Mouse (Mus musculus) cerebellum, adult 9-10 months (tissue): ENCODE results near the gene Cstad.

Experiments used
- DNase-seq: peaks from one replicate; pipeline ENCODE4 v3.0.0; 2022

The Cstad gene

DNA sequence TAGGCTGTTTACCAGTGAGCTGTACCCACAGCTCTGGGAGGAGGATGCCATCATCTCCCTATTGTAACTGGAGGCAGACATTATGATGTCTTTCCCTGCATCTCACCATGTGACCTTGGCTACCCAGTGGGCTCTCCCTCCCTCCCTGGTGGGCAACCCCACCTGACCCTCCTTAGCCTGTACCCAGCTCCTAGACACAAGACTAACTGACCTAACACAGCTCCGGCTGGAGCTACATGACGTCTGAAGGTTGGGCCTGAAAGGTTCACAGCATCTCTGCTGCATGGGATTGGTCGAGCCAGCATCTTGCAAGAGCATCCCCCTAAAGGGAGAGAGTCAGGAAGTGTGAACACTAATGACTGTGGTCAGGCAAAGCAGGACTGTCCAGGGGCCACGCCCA lies 35.0 kb downstream of the Cstad start:
- DNase-seq: no peak

DNA sequence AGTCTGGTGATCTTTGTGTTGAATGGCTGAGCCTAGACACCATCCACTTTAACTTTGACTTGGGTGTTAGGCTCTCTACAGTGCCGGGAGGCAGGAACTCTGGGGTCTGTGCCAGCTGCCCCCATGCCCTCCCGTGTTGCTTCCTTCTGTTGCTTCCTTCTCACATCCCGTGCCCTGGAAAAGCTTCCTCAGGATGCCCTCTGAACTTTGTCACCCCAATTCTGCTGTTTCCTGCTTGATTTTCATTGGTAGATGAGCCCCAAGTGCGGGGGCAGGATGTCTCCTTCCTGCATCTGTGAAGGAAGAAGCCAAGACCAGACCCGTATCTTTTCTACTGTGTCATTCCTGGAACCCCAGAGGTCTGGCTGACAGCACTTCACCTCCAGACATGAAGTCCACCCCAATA lies 41.4 kb downstream of the Cstad start:
- no peak for DNase-seq

DNA sequence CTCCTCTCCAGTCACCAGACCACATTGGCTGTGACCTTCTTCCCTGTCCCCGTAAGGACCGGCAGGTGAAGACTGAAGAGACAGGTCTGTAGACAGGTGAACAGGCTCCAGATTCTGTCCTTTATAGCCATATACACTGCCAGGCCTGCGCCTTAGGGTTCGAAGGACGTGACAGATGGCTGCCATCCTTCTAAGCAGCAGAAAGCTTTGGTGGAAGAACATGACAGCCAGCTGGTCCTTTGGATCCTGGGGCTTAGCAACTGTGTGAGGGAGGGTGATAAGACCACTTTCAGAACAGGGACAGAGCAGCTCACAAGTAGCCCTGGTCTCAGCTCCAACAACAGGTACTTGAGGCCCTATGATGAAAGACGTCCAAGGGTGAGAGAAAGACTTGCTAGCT lies 43.2 kb downstream of the Cstad start:
- DNase-seq: no peak

DNA sequence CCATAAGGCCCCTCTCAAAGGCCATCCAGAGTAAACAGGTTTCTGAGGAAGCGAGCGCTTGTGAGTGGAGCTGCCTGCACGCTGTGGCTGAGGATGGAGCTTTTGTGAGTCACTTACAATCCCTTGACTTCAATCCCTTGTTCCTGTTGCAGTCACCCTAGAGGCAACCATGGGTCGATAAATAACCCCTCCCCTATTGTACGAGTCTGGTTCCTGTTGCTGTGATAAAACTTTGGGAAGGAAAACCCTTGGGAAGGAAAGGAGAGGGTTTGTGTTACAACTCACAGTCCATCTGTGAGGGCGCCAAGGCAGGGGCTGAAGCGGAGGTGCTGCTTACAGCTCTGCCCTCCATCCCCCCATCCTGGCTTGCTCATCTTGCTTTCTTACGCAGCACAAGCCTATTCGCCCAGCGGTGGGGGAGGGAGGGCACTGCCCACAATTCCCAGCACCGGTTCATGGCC lies 45.2 kb downstream of the Cstad start:
- DNase-seq: no peak

DNA sequence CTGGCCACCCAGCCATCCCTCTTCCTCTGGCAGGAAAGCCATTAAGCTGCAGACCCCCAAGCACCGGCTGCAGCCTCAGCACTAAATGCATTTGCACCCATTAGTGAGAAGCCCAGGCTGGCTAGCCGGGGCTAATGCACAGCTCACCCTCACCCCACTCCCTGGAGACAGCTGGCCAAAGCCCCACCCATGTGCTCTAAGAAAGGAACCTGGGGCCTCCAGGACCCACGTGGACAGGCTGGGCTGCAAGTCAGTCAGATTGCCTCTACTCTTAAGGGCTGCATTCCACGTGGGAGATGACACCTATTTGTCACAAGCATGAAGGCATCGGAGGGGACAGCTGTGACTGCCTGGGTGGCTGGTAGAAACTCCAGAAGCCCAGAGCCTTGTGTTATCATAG lies 48.0 kb downstream of the Cstad start:
- DNase-seq: no peak

DNA sequence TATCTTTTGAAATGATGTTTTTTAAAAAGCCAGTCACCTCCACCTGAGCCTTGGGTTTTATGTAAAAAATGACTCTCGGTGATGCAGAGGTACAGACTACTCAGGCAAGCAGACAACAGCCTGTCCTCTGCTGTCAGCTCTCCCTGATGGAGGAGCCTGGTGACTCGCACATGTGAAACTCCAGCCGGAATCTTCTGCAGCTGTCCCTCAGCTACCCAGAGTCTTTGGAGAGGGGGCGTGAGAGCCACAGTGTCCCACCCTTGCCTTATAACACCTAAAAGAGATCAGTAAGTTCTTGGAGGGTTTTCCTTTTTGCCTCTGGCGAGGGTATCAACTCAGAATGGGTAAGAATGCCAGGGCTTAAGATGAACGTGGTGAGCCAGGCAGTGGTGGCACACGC lies 48.6 kb downstream of the Cstad start:
- no peak for DNase-seq

DNA sequence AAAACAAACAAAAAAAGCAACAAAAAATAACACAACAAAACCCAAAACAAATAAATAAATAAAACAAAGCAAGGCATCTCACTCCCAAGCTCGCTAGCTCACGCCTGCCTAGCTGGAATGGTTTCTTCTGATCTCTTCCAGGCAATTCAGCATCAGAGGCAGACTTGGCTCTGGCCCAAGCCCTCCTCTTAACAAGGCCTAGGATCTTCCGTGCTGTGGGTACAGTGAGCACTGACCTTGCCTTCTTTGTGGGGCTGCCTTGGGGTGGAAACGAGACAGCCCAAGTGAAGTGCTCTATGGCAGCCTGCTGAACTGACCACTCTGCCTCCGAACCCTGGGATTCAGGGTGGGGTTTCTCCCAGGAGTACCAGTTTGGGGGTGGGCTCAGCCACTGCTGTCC lies 52.0 kb downstream of the Cstad start:
- no peak for DNase-seq

DNA sequence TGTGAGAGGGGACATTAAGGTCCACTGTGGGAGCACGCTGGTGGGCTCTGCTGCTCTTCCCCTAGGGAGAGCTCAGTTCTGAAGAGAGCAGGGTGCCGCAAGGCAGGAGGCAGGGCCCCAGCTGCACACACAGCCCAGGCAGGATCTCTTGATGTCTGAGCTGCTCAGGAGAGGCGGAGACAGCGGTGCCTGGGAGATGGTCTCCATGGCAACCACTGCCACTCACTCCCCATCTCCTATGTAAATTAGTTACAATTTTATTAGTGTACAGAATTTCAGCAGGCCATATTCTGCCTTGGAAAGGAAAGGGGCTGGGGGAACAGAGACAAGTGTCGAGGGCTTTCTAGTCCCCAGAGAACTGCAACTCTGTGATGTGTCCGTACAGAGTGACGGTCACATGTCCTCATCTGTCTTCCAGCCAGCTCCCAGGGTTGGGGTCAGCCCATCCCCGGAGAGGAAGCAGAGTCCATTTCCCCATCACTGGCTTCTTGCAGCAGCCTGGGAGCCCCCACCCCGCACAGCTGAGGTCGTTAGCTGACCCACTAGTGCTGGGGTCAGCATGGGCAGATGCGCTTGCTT lies 52.6 kb downstream of the Cstad start:
- DNase-seq: no peak

DNA sequence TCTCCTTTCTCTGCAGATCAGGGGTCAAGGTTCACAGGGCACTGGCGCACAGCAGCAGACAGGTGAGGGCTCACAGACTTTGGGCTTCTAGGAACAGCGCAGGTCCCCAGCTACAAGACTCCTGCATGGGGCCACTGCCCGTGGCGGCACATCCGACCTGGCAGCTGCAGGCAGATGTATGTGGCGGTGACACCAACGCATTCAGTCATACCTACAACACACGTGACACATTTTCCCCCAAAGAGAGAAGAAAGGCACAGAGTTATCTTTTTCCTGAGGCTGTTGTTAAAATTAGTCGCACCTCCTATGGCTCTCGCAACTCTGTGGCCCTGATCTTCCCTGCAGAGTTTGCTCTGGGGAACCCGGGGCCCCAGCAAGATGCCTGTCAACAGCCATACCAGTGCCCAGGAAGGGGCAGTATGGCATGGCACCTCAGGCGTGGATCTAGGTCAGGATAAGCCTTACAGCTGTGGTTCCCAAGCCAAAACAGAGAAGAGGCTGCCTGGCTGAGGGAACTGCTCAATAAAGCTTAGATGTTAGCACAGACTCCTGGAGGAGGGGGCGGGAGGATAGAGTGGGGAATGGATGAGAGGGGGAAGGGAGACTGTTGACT lies 53.1 kb downstream of the Cstad start:
- DNase-seq: no peak

DNA sequence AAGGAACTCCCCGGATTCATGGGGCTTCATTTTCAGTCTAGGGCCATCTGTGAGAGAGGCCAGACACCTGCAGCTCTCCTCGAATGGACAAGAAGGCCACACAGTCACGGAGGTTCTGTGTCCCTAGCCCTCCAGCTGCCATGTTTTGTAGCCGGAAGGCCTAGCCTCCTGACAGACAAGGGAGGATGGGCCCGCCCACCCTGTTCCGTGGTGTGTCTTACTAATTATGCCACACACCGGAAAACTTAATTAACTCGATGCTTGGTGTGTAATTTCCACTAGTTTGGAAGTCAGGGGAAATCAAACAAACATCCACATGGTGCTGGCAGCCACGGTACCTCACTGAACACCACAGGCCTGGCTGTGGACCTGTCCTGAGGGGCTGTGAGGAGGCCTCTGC lies 55.4 kb downstream of the Cstad start:
- no peak for DNase-seq

DNA sequence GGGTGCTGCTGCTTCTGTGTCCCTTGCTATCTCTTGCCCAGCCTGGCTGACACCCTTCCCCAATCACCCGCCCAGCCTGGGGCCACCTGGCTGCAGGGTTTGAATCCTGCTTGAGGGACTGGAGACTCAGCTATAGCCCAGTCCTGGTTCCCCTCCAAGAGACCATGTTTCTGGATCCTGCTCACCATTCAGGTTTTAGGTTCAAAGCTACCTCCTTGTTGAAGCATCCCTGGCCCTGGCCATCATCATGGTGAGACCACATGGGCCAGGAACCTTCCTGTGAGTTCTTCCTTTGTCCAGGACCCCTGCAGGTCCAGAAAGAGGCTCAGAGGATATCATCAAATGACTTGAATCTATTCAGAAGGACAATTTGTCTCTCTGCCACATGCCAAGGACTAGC lies 57.0 kb downstream of the Cstad start:
- DNase-seq: peak; percentile 11

DNA sequence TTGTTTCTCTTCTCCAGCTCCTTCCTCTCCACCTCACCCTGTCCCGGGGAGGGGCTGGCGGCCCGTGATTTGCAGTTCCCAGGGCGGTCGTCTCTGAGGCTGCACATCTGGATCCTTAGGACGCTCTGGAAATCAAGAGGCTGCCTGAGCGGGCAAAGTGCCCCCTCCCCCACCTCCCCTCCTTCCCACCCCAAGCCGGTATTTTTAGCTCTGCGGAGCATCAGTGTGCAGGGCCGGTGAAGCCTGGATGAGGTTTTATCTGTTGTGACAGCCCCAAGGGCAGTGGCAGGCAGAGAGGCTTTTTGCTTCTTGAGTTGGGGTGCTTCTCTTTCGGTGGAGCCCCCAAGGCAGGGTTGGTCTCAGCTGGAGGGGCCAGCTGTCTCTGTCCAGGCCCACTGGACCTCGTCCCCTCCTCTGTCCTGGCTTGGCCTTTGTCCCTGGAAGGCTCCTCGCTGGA lies 57.8 kb downstream of the Cstad start:
- DNase-seq: no peak

DNA sequence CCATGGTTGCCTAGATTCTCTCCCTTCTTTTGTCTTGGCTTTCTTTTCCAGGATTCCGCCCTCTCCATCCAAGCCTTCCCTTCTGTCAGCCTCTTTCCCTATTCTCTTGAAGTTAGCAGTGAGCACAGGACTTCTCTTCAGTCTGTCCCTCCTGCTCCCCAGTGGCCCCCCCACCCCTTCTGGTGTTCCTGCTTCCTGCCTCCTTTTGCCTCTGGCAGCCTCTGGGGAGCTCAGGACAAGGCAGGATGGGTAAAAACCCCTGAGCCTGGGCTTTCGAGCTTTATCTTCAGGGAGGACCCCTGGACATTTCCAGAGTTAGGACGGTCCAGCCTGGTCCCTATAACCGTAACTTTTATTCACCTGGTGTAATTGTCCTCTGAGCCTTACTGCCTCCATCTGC lies 58.2 kb downstream of the Cstad start:
- peak; percentile 10 for DNase-seq

DNA sequence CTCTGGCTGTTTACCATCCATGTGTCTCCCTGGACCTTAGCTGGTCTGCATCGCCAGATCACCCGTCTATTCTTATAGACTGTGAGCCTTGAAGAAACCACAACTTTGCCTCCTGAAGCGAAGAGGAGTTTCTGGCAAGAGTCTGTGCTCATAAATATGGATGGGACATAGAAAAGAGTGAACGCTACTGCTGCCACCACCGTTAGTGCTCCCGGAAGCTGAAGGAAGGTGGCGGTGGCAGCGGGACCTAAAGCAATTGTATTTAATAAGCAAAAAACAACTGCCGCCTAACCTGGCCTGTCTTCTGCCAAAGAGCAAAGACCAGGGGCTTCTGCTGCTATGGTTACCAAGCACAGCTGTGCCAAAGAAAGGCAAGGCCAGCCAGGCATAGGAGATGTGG lies 59.3 kb downstream of the Cstad start:
- no peak for DNase-seq

DNA sequence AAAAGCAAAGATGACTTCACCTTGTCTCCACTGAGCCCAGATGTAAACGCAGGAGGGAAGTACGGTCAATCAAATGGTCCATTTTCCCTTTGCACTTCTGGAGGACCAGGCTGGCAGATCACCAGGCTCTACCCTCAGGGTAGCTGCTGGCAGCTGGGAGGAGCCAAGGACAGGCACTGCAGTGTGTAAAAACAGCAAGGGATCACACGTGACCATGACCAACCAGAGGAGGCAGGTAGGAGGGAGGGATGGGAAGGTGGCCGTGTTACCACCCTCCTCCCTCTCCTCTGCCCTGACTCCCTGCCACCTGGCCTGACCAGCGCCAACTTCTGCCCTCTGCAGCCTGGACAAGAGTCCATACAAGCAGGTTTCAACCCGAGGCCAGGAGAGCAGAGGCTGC lies 59.7 kb downstream of the Cstad start:
- DNase-seq: peak; percentile 23

DNA sequence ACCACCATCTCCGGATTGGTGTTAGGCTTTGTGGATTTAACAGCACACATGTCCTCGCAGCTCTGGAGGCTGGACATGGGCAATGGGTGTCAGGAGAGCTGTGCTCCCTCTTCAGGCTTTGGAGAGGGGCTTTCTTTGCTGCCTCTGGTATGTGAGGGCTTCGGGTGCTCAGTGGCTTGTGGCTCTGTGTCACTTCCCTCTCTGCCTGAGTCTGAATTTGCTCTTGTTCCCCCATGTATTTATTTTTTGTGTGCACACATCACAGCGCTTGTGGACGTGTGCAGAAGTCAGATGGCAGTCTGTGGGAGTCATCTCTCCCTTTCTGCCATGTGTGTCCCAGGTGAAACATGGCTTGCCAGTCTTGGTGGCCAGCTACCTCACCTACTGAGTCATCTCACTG lies 60.9 kb downstream of the Cstad start:
- DNase-seq: no peak

DNA sequence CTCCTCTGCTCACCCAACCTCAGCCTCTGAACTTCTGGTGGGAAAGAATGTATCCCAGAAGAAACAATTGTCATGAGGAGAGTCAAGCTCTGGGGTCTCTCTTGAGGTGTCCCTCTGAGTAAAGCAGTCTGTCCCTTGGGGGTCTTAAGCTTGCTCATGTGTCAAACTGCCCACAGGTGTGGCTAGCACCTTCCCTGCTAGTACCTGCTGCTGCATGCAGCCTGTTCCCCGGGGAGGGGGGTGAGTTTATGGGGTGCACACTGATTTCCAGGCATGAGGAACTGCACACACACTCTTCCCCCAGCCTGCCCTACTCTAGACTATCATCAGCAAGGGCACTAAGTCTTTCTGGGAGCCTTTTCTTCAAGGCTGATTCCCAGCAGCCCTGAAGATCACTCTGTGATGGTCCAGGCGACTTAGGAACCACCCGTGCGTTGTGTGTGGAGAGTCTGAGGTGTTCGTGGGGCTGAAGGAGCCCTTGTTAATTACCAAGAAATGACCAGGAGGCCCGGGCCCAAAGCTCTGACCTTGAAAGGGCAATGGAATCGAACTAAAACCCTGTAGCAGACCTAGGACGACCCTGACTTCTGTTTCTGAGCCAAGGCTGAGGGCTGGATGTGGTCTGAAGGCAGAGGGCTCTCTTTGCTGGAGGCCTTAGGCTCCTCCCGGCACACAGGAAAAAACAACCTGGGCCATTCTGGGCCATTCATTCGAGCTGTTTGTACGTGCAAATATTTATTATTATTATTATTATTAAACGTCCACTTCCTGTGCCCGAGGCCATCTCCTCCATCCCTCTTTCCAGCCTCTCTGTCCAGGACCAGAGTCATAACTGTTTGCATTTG lies 62.1 kb downstream of the Cstad start:
- peak; percentile 44 for DNase-seq

DNA sequence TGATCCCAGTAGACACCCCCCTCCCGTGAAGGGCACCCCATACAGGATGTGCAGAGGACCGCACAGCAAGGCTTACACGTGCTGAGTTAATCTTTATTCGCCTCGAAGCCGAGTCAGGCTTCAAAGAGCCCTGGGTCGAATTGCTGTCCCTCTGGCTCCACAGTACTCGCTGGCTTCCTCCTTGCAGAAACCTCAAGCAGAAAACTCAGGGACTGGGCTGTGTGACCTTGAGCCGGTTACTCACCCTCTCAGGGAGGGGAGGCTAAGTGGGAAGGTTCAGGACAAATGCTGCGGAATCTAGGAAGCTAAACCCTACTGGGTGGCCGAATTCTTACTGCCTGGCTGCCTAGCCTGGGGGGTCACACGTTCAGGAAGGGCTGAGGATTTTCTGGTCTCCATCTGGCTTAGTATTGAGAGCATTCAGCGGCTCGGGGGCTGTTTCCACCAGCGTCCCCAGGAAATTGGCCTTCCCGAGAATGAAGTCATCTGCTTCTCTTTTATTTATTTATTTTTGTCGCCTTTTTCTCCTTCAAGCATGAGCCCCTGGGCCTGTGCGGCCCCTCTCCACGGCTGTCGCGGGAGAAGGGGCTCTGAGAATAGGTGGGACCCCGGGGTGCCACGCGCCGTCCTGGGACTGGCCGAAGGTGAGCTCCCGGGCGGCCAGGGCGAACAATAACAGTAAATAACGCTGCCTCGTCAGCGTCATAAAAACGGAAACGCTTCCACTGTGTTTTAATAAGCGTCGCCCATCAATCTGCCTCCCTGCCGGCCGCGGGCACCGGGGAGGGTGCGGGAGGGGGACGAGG lies 63.0 kb downstream of the Cstad start:
- DNase-seq: no peak

DNA sequence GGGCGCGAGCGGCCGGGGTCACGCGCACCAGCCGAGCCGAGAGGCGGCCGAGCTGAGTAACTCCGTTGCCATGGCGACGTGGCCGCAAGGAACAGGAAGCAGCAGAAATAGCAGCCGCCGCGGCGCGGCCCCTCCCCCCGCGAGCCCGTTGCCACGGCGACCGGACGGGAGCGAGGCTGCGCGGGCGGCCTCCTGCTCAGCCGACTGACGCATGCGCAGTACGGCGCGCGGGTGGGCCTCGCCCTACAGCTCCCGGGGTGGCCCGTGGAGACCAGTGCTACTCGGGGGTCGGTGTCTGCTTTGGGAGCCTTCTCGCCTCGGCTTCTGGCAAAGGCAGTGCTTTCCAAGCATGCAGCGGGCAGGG lies 63.6 kb downstream of the Cstad start:
- peak; percentile 99 for DNase-seq
